Mouse (Mus musculus): Measurements from ENCODE around the gene Adh7.

The Adh7 gene

GRCm38 (mm10) chr3:138222952-138223351, 5.4 kb downstream of the Adh7 start:
- no peak for DNase-seq (ENCODE audit: extremely low read depth, low read depth, low spot score)

- DNase-seq (ENCODE audit: extremely low read depth, low read depth, low spot score): no peak
Measured at GRCm38 (mm10) chr3:138224363-138224954, 6.9 kb downstream of the Adh7 start.

GRCm38 (mm10) chr3:138225331-138225730, 7.8 kb downstream of the Adh7 start:
- no peak for DNase-seq (ENCODE audit: extremely low read depth, low read depth, low spot score)

- DNase-seq (ENCODE audit: extremely low read depth, low read depth, low spot score): no peak
Measured at GRCm38 (mm10) chr3:138225853-138226252, 8.3 kb downstream of the Adh7 start.

GRCm38 (mm10) chr3:138226476-138226875, 8.9 kb downstream of the Adh7 start:
- DNase-seq (ENCODE audit: extremely low read depth, low read depth, low spot score): no peak

DNA sequence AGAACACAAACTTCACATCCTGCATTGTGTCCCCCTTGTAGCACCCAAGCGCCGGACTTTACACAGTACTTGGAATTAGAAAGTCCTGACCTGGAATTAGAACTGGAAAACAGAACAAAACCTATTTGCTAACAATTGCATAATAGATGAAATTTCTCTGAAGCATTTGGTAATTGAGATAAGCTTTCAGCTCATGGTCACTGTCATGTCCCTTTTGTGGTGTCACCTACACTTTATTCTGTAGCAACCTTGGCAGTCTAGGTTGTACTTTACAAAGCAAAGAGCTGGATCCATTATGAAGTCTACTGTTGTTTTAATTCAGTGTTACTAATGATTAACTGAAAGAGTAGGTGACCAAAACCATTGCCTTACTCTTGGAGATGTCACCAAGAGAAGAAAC, 9.5 kb downstream of the Adh7 start:
- no peak for DNase-seq (ENCODE audit: extremely low read depth, low read depth, low spot score)

GRCm38 (mm10) chr3:138227782-138228181, 10.2 kb downstream of the Adh7 start:
- no peak for DNase-seq (ENCODE audit: extremely low read depth, low read depth, low spot score)

DNA sequence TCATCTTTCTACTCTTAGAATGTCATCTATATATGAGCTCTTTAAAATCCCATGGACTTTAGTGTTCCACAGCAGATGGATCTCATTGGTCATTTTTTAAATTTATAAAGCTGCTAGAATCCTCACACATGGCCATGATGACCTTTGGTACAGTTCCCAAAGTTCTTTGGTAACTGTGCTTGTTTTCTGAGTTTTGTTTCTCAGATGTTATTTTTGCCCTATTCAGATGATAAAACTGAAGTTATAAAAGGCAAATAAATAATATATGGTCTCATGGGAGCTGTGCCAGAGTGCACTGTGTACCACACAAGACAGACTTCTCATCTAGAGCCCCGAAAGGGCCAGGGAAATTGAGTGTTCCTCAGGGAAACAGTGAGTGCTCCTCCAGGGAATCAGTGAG, 11.9 kb downstream of the Adh7 start:
- no peak for DNase-seq (ENCODE audit: extremely low read depth, low read depth, low spot score)

GRCm38 (mm10) chr3:138230266-138230665, 12.7 kb downstream of the Adh7 start:
- DNase-seq (ENCODE audit: extremely low read depth, low read depth, low spot score): no peak

GRCm38 (mm10) chr3:138231531-138231930, 14.0 kb downstream of the Adh7 start:
- no peak for DNase-seq (ENCODE audit: extremely low read depth, low read depth, low spot score)

GRCm38 (mm10) chr3:138236546-138237163, 19.1 kb downstream of the Adh7 start:
- peak; percentile 59 for DNase-seq (ENCODE audit: extremely low read depth, low read depth, low spot score)

DNA sequence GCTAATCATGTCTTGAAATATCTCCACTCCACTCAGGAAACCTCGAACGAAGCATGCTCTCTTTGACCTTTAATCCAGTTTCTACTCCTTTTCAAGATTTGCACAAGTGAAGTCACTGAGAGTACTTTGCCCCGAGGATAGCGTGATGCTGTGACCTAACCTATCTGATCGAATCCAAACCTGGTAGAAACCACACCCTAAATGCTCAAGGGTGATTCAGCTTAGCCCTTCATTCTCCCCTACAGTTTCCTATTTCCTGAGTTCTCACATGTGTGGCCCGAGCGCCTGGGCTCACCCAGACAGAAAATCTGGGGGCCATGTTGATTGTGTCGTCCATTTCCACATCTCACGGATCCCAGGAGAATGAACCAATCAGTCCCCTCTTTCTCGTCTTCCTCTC, 20.5 kb downstream of the Adh7 start:
- DNase-seq (ENCODE audit: extremely low read depth, low read depth, low spot score): peak; percentile 52

DNA sequence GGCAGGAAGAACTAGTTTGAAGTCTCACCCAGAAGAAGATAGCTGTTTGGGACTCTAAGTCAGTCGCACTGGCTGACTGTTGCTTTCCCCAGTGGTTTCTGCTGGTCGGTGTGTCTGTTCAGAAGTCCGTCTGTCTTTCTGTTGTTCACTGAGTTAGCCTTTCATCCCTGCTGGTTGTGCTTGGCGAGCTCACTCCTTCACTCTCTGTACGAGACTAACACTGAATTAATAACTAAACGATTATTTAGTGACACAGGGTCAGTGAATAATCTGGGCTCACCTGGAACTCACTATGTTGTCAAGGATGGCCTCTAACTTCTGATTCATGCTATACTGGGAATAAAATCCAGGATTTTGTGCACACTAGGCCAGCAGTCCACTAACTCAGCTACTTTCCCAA, 21.9 kb downstream of the Adh7 start:
- no peak for DNase-seq (ENCODE audit: extremely low read depth, low read depth, low spot score)

DNA sequence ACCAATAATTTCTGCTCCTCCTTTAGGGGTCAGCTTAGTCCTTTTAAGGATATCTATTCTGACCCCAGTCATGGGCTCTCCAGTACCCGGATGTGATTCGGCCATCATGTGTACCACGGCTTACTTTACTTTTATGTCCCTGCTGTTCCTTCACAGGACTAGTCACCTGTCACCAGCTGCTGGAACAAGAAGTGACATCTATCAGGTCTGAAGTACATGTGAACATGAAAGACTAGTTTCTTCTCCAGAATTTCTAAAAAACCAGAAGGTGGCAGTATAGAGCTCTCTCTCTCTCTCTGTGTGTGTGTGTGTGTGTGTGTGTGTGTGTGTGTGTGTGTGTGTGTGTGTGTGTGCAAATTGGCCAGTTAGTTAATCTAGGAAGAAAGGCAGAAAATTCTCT, 22.9 kb downstream of the Adh7 start:
- no peak for DNase-seq (ENCODE audit: extremely low read depth, low read depth, low spot score)

DNA sequence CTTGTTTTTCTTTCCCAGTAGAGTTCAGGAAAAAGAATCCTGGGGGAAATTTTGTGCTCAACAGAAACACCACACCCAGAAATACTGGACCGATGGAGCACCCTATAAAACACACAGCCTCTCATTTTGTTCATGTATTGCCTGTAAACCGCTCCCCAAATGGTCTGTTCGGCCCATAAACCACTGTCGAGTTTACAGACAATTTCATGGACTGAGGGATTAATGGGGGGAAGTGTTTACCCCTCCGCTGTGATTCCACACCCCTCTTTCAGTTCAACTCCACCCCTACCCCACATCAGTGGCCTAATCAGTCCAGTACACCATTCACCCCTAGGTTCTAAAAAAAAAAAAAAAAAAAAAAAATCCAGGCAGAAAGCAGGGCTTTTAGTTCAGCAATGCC, 23.4 kb downstream of the Adh7 start:
- DNase-seq (ENCODE audit: extremely low read depth, low read depth, low spot score): no peak

DNA sequence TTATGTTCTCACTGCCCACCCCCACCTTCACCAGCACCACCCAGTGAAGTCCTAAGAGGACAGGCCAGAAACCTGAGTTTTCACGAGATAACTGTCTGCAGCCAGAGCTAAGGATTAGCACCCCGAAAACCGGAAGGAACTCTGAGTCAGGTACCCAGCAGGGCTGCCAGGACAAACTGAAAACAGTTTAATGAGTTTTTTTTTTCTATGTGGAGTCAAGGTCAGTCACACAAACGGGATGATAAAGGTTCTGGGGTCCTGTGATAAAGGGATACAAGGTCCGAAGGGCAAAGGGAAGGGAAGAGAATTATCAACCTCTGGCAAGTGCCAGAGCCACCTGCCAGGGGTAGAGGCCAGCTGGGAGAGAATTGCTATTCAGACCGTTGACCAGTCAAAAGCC, 23.8 kb downstream of the Adh7 start:
- no peak for DNase-seq (ENCODE audit: extremely low read depth, low read depth, low spot score)

- no peak for DNase-seq (ENCODE audit: extremely low read depth, low read depth, low spot score)
Measured at GRCm38 (mm10) chr3:138242021-138242726, 24.6 kb downstream of the Adh7 start.

DNA sequence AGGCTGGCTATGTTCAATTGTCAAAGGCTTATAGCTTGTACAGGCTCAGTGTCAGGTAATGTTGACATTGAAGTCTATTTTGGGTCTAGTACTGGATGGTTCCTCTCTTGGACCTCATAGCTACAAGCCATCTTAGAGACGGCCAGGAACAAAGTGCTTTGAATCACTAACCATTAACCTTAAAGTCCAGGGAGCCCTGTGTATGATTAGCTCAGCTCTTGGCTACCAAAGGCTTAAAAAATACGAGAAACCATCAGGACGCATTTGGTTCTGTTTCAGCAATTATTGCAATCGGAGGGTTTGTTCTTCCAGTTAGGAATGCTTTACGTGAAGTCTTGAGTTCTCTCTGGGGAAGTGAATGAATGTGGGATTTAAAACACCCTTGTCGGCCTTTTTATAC, 25.4 kb downstream of the Adh7 start:
- DNase-seq (ENCODE audit: extremely low read depth, low read depth, low spot score): no peak

GRCm38 (mm10) chr3:138244338-138244874, 26.8 kb downstream of the Adh7 start:
- DNase-seq (ENCODE audit: extremely low read depth, low read depth, low spot score): no peak

GRCm38 (mm10) chr3:138246511-138247020, 29.0 kb downstream of the Adh7 start:
- DNase-seq (ENCODE audit: extremely low read depth, low read depth, low spot score): no peak

DNA sequence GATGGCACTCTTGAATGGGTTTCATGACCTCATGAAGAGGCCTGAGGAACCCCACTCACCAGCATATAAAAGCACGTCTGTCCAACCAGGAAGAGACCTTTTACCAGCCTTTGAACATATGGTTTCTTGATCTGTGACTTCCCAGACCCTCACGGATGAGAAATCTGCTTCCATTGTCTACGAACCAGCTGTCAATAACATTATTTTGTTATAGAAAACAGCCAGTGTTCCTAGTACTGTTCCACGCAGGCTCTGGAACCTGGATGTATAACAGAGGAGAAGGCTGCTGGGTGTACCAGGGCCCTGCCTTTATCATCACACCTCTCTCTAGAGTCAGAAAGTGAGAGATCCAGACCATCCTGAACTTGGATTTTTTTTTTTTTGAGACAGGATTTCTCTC, 29.7 kb downstream of the Adh7 start:
- no peak for DNase-seq (ENCODE audit: extremely low read depth, low read depth, low spot score)

DNA sequence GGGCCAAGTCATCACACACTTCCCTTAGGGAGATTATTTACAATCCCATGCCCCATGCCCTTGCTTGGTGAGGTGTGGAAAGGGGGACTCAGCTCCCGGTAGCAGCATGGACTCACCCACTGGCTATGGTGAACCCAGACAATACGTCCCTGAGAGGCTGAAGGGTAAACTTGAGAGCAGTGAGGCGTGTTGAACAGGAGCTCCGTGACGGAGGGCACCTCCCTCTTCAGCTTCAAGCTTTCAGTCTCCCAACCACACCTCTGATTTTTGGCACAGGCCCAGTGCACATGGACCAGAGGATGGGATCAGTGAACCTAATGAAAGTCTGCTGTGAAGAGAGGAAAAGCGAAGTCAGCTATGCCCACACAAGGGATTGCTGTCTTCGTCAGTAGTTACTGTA, 30.5 kb downstream of the Adh7 start:
- no peak for DNase-seq (ENCODE audit: extremely low read depth, low read depth, low spot score)

All from fat pad, adult 2 months (tissue).